Mouse (Mus musculus) cerebellum, postnatal 25 days (tissue): ENCODE measurements around the gene Gphn.

Experiments used
- DNase-seq, 2 experiments: peaks; one replicate each; pipeline ENCODE4 v3.0.0; 2021; ENCODE audit warnings: mixed read lengths in 2 of 2

The Gphn gene

GRCm38 (mm10) chr12:78225707-78226518 lies at the start of gene Gphn:
Gene Gphn (plus strand): TSS chr12:78226379.
- DNase-seq: peak; percentile 93 to 94

GRCm38 (mm10) chr12:78181452-78181851 lies 44.7 kb upstream of the Gphn start:
- no peak for DNase-seq

- DNase-seq: no peak
These were observed 32.2 kb upstream of the Gphn start, which contains the start of gene Gm6657 for GRCm38 (mm10) chr12:78193942-78194341. Gene Gm6657 (plus strand): TSS chr12:78194242.

GRCm38 (mm10) chr12:78195368-78195767 lies 30.8 kb upstream of the Gphn start:
- no peak for DNase-seq

GRCm38 (mm10) chr12:78203646-78204045 lies 22.5 kb upstream of the Gphn start:
- DNase-seq: no peak

- DNase-seq: peak; percentile 51 to 74
These were observed 20.1 kb upstream of the Gphn start for GRCm38 (mm10) chr12:78205915-78206570.

GRCm38 (mm10) chr12:78206571-78206960 lies 19.6 kb upstream of the Gphn start:
- DNase-seq: no peak

- DNase-seq: no peak
These were observed 16.3 kb upstream of the Gphn start for GRCm38 (mm10) chr12:78209856-78210255.

- DNase-seq: no peak
These were observed 10.7 kb upstream of the Gphn start for GRCm38 (mm10) chr12:78215490-78215889.

- no peak for DNase-seq
These were observed 6.9 kb upstream of the Gphn start for GRCm38 (mm10) chr12:78219191-78219825.

GRCm38 (mm10) chr12:78226519-78226875 lies 318 bp downstream of the Gphn start:
- peak; percentile 92 to 96 for DNase-seq

GRCm38 (mm10) chr12:78227021-78227932 lies 1.1 kb downstream of the Gphn start:
- DNase-seq: peak; percentile 73 to 74

GRCm38 (mm10) chr12:78228139-78228538 lies 2.0 kb downstream of the Gphn start:
- no peak for DNase-seq

GRCm38 (mm10) chr12:78232560-78232959 lies 6.4 kb downstream of the Gphn start:
- no peak for DNase-seq

GRCm38 (mm10) chr12:78248366-78248765 lies 22.2 kb downstream of the Gphn start:
- no peak for DNase-seq

- no peak for DNase-seq
These were observed 23.0 kb downstream of the Gphn start for GRCm38 (mm10) chr12:78249151-78249550.

- no peak for DNase-seq
These were observed 51.2 kb downstream of the Gphn start for GRCm38 (mm10) chr12:78277386-78277785.

GRCm38 (mm10) chr12:78290384-78290783 lies 64.2 kb downstream of the Gphn start:
- DNase-seq: no peak

GRCm38 (mm10) chr12:78298824-78299398 lies 72.7 kb downstream of the Gphn start:
- no peak for DNase-seq

- no peak for DNase-seq
These were observed 88.9 kb downstream of the Gphn start for GRCm38 (mm10) chr12:78315106-78315505.

- no peak for DNase-seq
These were observed 101.8 kb downstream of the Gphn start for GRCm38 (mm10) chr12:78327946-78328345.

- peak; percentile 62 to 80 for DNase-seq
These were observed 105.9 kb downstream of the Gphn start for GRCm38 (mm10) chr12:78332107-78332506.
